Mouse (Mus musculus): ENCODE measurements around the gene Rnf103. TPM values are rescaled to one million over a fixed set of nuclear protein-coding genes. Genes with fewer than 3 reads are reported as not detected.

Gene Rnf103
- total and polyA plus RNA-seq, 2 experiments from 2014 or later = 25.5 to 27.9 TPM

- Histone ChIP-seq H3K9ac (replicated peaks; ENCODE audit: low read length) (peak within 1 kb of the TSS; percentile 87), H3K4me2 (ENCODE audit: low read depth, low read length) (peak within 1 kb of the TSS; percentile 65), H3K27ac (peak within 1 kb of the TSS; percentile 97), H3K9me3 (ENCODE audit: low read length) (no peaks in the 10 kb centered on the region), H3K4me3 (ENCODE audit: low read length) (peak within 1 kb of the TSS; percentile 73), H3K4me1 (ENCODE audit: insufficient read depth, low read length) (no peaks in the 10 kb centered on the region), H3K36me3 (ENCODE audit: insufficient read depth, low read length) (no peaks in the 10 kb centered on the region), H3K27me3 (ENCODE audit: insufficient read depth, low read length) (no peaks in the 10 kb centered on the region)
- ATAC-seq = peak; percentile 98
- no peak for TF ChIP-seq CTCF (IDR thresholded peaks at IDR 0.05; ENCODE audit: low read depth)
- under 1% methylated on average over 59 of the region's 59 CpGs for WGBS
- DNase-seq (ENCODE audit: low spot score) = peak; percentile 95
Measured at GRCm38 (mm10) chr6:71543686-71544499, 50.2 kb downstream of the Rnf103 start, which contains the start of gene Chmp3. TSS of gene Chmp3 (plus strand) at chr6:71543797.

GRCm38 (mm10) chr6:71555507-71555951 lies 61.8 kb downstream of the Rnf103 start:
- no peak for TF ChIP-seq CTCF (IDR thresholded peaks at IDR 0.05; ENCODE audit: low read depth)
- Histone ChIP-seq H3K9me3 (ENCODE audit: low read length) (no peaks in the 10 kb centered on the region), H3K4me3 (ENCODE audit: low read length) (no peak overlapping the region), H3K4me2 (ENCODE audit: low read depth, low read length) (no peak overlapping the region), H3K27me3 (ENCODE audit: insufficient read depth, low read length) (no peaks in the 10 kb centered on the region), H3K36me3 (ENCODE audit: insufficient read depth, low read length) (no peaks in the 10 kb centered on the region), H3K9ac (replicated peaks; ENCODE audit: low read length) (no peak overlapping the region), H3K4me1 (ENCODE audit: insufficient read depth, low read length) (no peaks in the 10 kb centered on the region), H3K27ac (no peak overlapping the region)
- WGBS = 79% methylated on average over 2 of the region's 2 CpGs
- ATAC-seq (no peak), DNase-seq (ENCODE audit: low spot score) (no peak)

- Histone ChIP-seq H3K9ac (replicated peaks; ENCODE audit: low read length) (no peak overlapping the region), H3K36me3 (ENCODE audit: insufficient read depth, low read length) (peaks cover 5% of the 10 kb centered on the region; the same call in 1 of the 2 replicates), H3K27me3 (ENCODE audit: insufficient read depth, low read length) (no peaks in the 10 kb centered on the region), H3K9me3 (ENCODE audit: low read length) (no peaks in the 10 kb centered on the region), H3K4me3 (ENCODE audit: low read length) (no peak overlapping the region), H3K27ac (no peak overlapping the region), H3K4me2 (ENCODE audit: low read depth, low read length) (no peak overlapping the region), H3K4me1 (ENCODE audit: insufficient read depth, low read length) (no peaks in the 10 kb centered on the region)
- no peak for TF ChIP-seq CTCF (IDR thresholded peaks at IDR 0.05; ENCODE audit: low read depth)
- no peak for DNase-seq (ENCODE audit: low spot score)
- 100% methylated on average over 2 of the region's 2 CpGs for WGBS
- no peak for ATAC-seq
Measured at GRCm38 (mm10) chr6:71556826-71557225, 63.1 kb downstream of the Rnf103 start.

Other genes with a start within 250 kb of the Rnf103 start
- gene Krcc1, start 222.2 kb upstream of the Rnf103 start, total RNA-seq (2014; rRNA removed) = 11.2 and 11.7 TPM in 2 replicates
- gene Krcc1, start 222.2 kb upstream of the Rnf103 start, polyA plus RNA-seq (2015; fragmentation: Nextera tagmentation; extraction: Ambion mirVana) = 19.8 and 22.9 TPM in 2 replicates
- 0.89 and 1.6 TPM in 2 replicates for gene Smyd1, start 171.7 kb upstream of the Rnf103 start, total RNA-seq (2014; rRNA removed)
- 0.18 and 0.19 TPM in 2 replicates for gene Smyd1, start 171.7 kb upstream of the Rnf103 start, polyA plus RNA-seq (2015; fragmentation: Nextera tagmentation; extraction: Ambion mirVana)
- not detected in 2 replicates for gene Cd8b1, start 171.1 kb upstream of the Rnf103 start, total RNA-seq (2014; rRNA removed)
- gene Cd8b1, start 171.1 kb upstream of the Rnf103 start, polyA plus RNA-seq (2015; fragmentation: Nextera tagmentation; extraction: Ambion mirVana) = not detected in 2 replicates
- not detected in 2 replicates for gene Cd8a, start 120.5 kb upstream of the Rnf103 start, total RNA-seq (2014; rRNA removed)
- not detected in 2 replicates for gene Cd8a, start 120.5 kb upstream of the Rnf103 start, polyA plus RNA-seq (2015; fragmentation: Nextera tagmentation; extraction: Ambion mirVana)
- gene Rmnd5a, start 53.3 kb upstream of the Rnf103 start, total RNA-seq (2014; rRNA removed) = 44.9 and 46.1 TPM in 2 replicates
- gene Rmnd5a, start 53.3 kb upstream of the Rnf103 start, polyA plus RNA-seq (2015; fragmentation: Nextera tagmentation; extraction: Ambion mirVana) = 8.6 TPM in 2 replicates
- gene Chmp3, start 49.9 kb downstream of the Rnf103 start, total RNA-seq (2014; rRNA removed) = 42.4 and 43.6 TPM in 2 replicates
- 52.2 and 57.9 TPM in 2 replicates for gene Chmp3, start 49.9 kb downstream of the Rnf103 start, polyA plus RNA-seq (2015; fragmentation: Nextera tagmentation; extraction: Ambion mirVana)
- gene Kdm3a, start 139.1 kb downstream of the Rnf103 start, total RNA-seq (2014; rRNA removed) = 24.9 and 26.3 TPM in 2 replicates
- 17.9 and 21.8 TPM in 2 replicates for gene Kdm3a, start 139.1 kb downstream of the Rnf103 start, polyA plus RNA-seq (2015; fragmentation: Nextera tagmentation; extraction: Ambion mirVana)
- 319 and 369 TPM in 2 replicates for gene Reep1, start 213.7 kb downstream of the Rnf103 start, total RNA-seq (2014; rRNA removed)
- 188 and 213 TPM in 2 replicates for gene Reep1, start 213.7 kb downstream of the Rnf103 start, polyA plus RNA-seq (2015; fragmentation: Nextera tagmentation; extraction: Ambion mirVana)

Measured in hindbrain, postnatal 0 days (tissue).